Mouse (Mus musculus): ENCODE data around the gene Skint4. TPM values are rescaled to one million over a fixed set of nuclear protein-coding genes. Genes with fewer than 3 reads are reported as not detected.

Gene Skint4
- total RNA-seq (2022) = not detected

DNA sequence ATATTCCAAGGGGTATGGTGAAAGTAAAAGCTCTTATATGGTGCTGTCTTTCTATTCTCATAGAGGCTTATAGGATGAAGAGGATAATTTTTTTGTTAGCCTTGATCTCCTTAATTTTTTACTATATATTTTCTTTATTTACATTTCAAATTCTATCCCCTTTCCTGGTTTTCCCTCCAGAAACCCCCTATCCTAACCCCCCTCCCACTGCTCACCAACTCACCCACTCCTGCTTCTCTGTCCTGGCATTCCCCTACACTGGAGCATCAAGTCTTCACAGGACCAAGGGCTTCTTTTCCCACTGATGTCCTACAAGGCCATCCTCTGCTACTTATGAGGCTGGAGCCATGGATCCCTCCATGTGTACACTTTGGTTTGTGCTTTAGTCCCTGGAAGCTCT, at the start of gene Skint4:
Gene Skint4 (plus strand): TSS at position 301 of the 400 bp plus-strand sequence.
- no peak for DNase-seq (ENCODE audit: low spot score in 2 of 2)

Other genes with a start within 250 kb of the Skint4 start
- gene Slc5a9, start 169.1 kb upstream of the Skint4 start, total RNA-seq (2022) = not detected
- gene Skint8, start 152.6 kb upstream of the Skint4 start, total RNA-seq (2022) = under 1 TPM in 1 of 4 experiments, not detected in 3; 0.14 TPM
- gene Skint7, start 99.1 kb upstream of the Skint4 start, total RNA-seq (2022) = under 1 TPM in 3 of 4 experiments, not detected in 1; 0.30 to 0.97 (median 0.45) TPM
- 1 to 10 TPM in 1 of 4 experiments, under 1 TPM in 1, not detected in 2; 0.58 to 1.2 TPM for gene Skint1, start 65.7 kb upstream of the Skint4 start, total RNA-seq (2022)
- not detected for gene Skint3, start 160.2 kb downstream of the Skint4 start, total RNA-seq (2022)

Data from layer of hippocampus, adult 8-10 months (tissue).